Mouse (Mus musculus) stomach, postnatal 0 days (tissue): ENCODE results near the gene Gstp1. TPM values are rescaled to one million over a fixed set of nuclear protein-coding genes. Genes with fewer than 3 reads are reported as not detected.

Experiments used
- ATAC-seq: fragments of 200-750 bp; cut with Nextera tagmentation; 2 replicates; pipeline ENCODE4 v1.8.0; 2017; ENCODE audit not compliant: low FRiP score, low TSS enrichment
- DNase-seq: peaks from one replicate; pipeline ENCODE4 v3.0.0-alpha.2; 2016; ENCODE audit warnings: low spot score
- H3K27ac ChIP-seq: fragments of 300-500 bp; sonication (generic); replicated peaks from 2 replicates; pipeline ENCODE4 v1.5.1; 2014; ENCODE audit warnings: mild to moderate bottlenecking, control low read depth
- H3K27me3 ChIP-seq: fragments of 300-500 bp; sonication (generic); 2 replicates; pipeline ENCODE4 v1.6.1; 2014; ENCODE audit warnings: low read length; ENCODE audit not compliant: control insufficient read depth, insufficient read depth
- H3K36me3 ChIP-seq: fragments of 300-500 bp; sonication (generic); 2 replicates; pipeline ENCODE4 v1.6.1; 2014; ENCODE audit warnings: low read length, mixed read lengths; ENCODE audit not compliant: control insufficient read depth, insufficient read depth
- H3K4me1 ChIP-seq: fragments of 300-500 bp; sonication (generic); replicated peaks from 2 replicates; pipeline ENCODE4 v1.6.1; 2014; ENCODE audit warnings: antibody characterized with exemption; ENCODE audit not compliant: control insufficient read depth, insufficient read depth
- H3K4me2 ChIP-seq: fragments of 300-500 bp; sonication (generic); replicated peaks from 2 replicates; pipeline ENCODE4 v1.6.1; 2014; ENCODE audit warnings: low read depth, mild to moderate bottlenecking, control low read depth, moderate library complexity
- H3K4me3 ChIP-seq: fragments of 300-500 bp; sonication (generic); 2 replicates; pipeline ENCODE4 v1.5.1; 2014; ENCODE audit warnings: low read depth, low read length, control low read depth
- H3K9ac ChIP-seq: fragments of 300-500 bp; sonication (generic); 2 replicates; pipeline ENCODE4 v1.6.1; 2014; ENCODE audit warnings: mild to moderate bottlenecking, low read length, control low read depth, mixed read lengths
- H3K9me3 ChIP-seq: fragments of 300-500 bp; sonication (generic); 2 replicates; pipeline ENCODE4 v1.6.1; 2016; ENCODE audit warnings: low read length; ENCODE audit not compliant: control insufficient read depth
- CTCF ChIP-seq: IDR thresholded peaks from 2 replicates; pipeline ENCODE4 v1.5.1; 2016; ENCODE audit warnings: antibody characterized with exemption, low read depth, mild to moderate bottlenecking, moderate library complexity
- EP300 ChIP-seq: optimal IDR thresholded peaks from 2 replicates; pipeline ENCODE3; 2016; ENCODE audit warnings: antibody characterized with exemption
- WGBS: fragments of 180-500 bp; shearing (Covaris S2); extraction: QIAGEN DNeasy Blood & Tissue Kit; methylation state at CpG from one replicate; pipeline ENCODE4 v1.1.7; 2014; 5-methylcytosine and 5-hydroxymethylcytosine counted together
- polyA plus RNA-seq: library from polyadenylated mRNA; unstranded; fragments of >200 nt; fragmentation: Nextera tagmentation; extraction: Ambion mirVana; gene quantifications from 2 replicates; pipeline ENCODE4 v1.2.1, GENCODE M21; 2015

The Gstp1 gene
- polyA plus RNA-seq, 1 experiment from 2014 or later: 1,081 TPM

DNA sequence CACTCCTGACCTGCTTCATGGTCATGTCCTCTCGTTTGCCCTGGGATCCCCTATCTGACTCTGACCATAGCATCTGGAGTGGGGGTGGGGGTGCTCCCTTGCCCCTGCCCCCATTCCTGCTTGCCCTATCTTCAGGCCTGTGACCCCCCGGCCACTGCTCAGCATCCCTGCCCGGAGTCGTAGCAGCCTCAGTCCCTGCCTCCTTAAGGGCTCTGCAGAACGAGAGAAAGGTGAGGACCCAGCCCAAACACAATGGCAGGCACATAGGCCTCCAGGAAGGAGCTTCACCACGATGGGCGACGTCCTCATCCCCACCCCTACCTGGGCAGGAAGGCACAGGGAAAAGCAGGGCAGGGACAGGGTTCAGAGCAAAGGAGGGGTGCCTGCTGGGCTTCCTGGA is 39.5 kb downstream of the Gstp1 start:
- peaks cover 3% of the 10 kb centered on the region; the same call in 1 of the 2 replicates for H3K4me1 ChIP-seq
- H3K36me3 ChIP-seq: no peaks in the 10 kb centered on the region
- WGBS: 76% methylated on average over 8 of the region's 8 CpGs
- ATAC-seq (no peak), DNase-seq (no peak)
- no peak overlapping the region for H3K27ac ChIP-seq
- H3K27me3 ChIP-seq: no peaks in the 10 kb centered on the region
- H3K9ac ChIP-seq: no peak overlapping the region
- H3K4me2 ChIP-seq: no peak overlapping the region
- no peak overlapping the region for H3K4me3 ChIP-seq
- H3K9me3 ChIP-seq: no peaks in the 10 kb centered on the region
- TF ChIP-seq EP300 (no peak), CTCF (no peak)

GRCm38 (mm10) chr19:3997231-3997630 is 40.6 kb downstream of the Gstp1 start:
- H3K4me3 ChIP-seq: no peak overlapping the region
- 34% methylated on average over 8 of the region's 8 CpGs for WGBS
- DNase-seq: peak; percentile 68
- H3K4me1 ChIP-seq: peaks cover 3% of the 10 kb centered on the region; the same call in 1 of the 2 replicates
- H3K27ac ChIP-seq: no peak overlapping the region
- no peak overlapping the region for H3K4me2 ChIP-seq
- no peaks in the 10 kb centered on the region for H3K27me3 ChIP-seq
- no peak overlapping the region for H3K9ac ChIP-seq
- no peak for TF ChIP-seq CTCF
- TF ChIP-seq EP300: no peak
- ATAC-seq: no peak; the same call in 1 of the 2 replicates
- H3K9me3 ChIP-seq: no peaks in the 10 kb centered on the region
- H3K36me3 ChIP-seq: no peaks in the 10 kb centered on the region

DNA sequence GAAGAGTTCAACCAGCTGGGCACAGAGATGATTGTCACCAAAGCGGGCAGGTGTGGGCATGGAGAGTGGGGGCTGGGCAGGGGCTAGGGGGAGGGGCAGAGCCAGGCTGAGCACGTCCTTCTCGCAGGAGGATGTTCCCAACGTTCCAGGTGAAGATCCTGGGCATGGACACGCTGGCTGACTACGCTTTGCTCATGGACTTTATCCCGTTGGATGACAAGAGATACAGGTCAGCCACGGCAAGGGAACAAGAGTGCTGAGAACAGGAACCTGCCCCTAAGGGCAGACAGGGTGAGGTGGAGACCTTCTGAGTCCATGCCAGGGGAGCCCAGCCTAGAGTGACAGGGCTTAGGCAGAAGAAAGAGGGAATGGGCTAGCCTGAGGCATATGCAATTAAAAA is 41.0 kb downstream of the Gstp1 start:
- no peak overlapping the region for H3K4me2 ChIP-seq
- WGBS: 77% methylated on average over 8 of the region's 8 CpGs
- no peak overlapping the region for H3K9ac ChIP-seq
- no peaks in the 10 kb centered on the region for H3K9me3 ChIP-seq
- TF ChIP-seq EP300: no peak
- TF ChIP-seq CTCF: no peak
- no peak overlapping the region for H3K4me3 ChIP-seq
- no peak for ATAC-seq
- no peak overlapping the region for H3K27ac ChIP-seq
- peaks cover 3% of the 10 kb centered on the region; the same call in 1 of the 2 replicates for H3K4me1 ChIP-seq
- no peak for DNase-seq
- no peaks in the 10 kb centered on the region for H3K36me3 ChIP-seq
- H3K27me3 ChIP-seq: no peaks in the 10 kb centered on the region

DNA sequence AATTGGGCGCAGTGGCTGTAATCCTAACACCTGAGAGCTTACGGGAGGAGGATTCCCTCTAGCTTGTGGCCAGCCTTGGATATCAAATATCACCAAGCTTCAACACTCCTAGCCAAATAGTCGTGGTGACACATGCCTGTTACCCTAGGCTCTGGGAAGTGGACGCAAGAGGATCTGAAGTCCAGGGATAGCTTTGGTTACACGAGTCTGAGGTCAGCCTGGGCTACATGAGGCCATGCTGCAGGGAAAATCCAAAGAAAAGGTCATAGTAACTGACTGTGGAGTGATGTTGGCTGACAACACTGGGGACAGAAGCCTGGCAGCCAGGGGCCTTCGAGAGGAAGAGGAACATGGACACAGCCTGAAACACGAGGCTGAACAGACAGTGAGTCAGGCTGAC is 41.7 kb downstream of the Gstp1 start:
- H3K4me3 ChIP-seq: no peak overlapping the region
- 65% methylated on average over 7 of the region's 7 CpGs for WGBS
- H3K9me3 ChIP-seq: no peaks in the 10 kb centered on the region
- H3K36me3 ChIP-seq: no peaks in the 10 kb centered on the region
- no peak overlapping the region for H3K4me2 ChIP-seq
- DNase-seq (no peak), ATAC-seq (no peak)
- H3K27me3 ChIP-seq: no peaks in the 10 kb centered on the region
- no peak overlapping the region for H3K9ac ChIP-seq
- H3K27ac ChIP-seq: no peak overlapping the region
- TF ChIP-seq CTCF (no peak), EP300 (no peak)
- H3K4me1 ChIP-seq: peaks cover 1% of the 10 kb centered on the region; the same call in 1 of the 2 replicates

GRCm38 (mm10) chr19:3995505-3995904 is 42.3 kb downstream of the Gstp1 start:
- ATAC-seq: no peak
- TF ChIP-seq CTCF (no peak), EP300 (no peak)
- WGBS: 69% methylated on average over 3 of the region's 3 CpGs
- Histone ChIP-seq H3K9me3 (no peaks in the 10 kb centered on the region), H3K4me3 (no peak overlapping the region), H3K27ac (no peak overlapping the region), H3K36me3 (no peaks in the 10 kb centered on the region), H3K27me3 (no peaks in the 10 kb centered on the region), H3K4me2 (no peak overlapping the region), H3K4me1 (no peaks in the 10 kb centered on the region; the same call in 1 of the 2 replicates), H3K9ac (no peak overlapping the region)
- no peak for DNase-seq

- ATAC-seq (no peak), DNase-seq (no peak)
- no peaks in the 10 kb centered on the region for H3K27me3 ChIP-seq
- no peaks in the 10 kb centered on the region; the same call in 1 of the 2 replicates for H3K4me1 ChIP-seq
- no peaks in the 10 kb centered on the region for H3K36me3 ChIP-seq
- no peak overlapping the region for H3K27ac ChIP-seq
- TF ChIP-seq CTCF (no peak), EP300 (no peak)
- 62% methylated on average over 6 of the region's 6 CpGs for WGBS
- H3K9ac ChIP-seq: no peak overlapping the region
- H3K4me3 ChIP-seq: no peak overlapping the region
- H3K9me3 ChIP-seq: no peaks in the 10 kb centered on the region
- no peak overlapping the region for H3K4me2 ChIP-seq
Observed at GRCm38 (mm10) chr19:3994932-3995331, 42.9 kb downstream of the Gstp1 start.
